Mouse (Mus musculus) ovary, postnatal 10 days (tissue): Measurements from ENCODE around the gene Oxa1l.

ENCODE experiments used
- DNase-seq: peaks from one replicate; pipeline ENCODE4 v3.0.0; 2022; ENCODE audit warnings: low spot score

Gene Oxa1l

DNA sequence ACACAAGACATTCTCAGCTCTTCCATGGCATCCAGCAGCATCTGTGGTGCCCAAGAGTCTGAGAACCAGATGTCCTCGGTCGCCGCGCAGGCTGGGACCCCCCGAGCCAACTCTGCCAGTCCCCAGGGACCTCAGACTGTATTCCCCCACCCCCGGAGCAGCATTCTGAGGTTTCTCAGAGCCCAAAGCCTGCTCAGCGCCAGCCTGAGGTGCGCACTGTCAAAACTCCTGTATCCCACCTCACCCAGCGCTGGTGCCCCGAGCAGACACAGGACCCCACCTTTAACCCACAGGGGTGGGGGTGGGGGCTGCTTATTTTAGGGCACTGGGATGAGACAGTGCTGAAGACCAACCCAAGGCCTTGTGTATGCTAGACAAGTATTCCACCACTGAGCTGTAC is 10.8 kb downstream of the Oxa1l start:
- DNase-seq = no peak

DNA sequence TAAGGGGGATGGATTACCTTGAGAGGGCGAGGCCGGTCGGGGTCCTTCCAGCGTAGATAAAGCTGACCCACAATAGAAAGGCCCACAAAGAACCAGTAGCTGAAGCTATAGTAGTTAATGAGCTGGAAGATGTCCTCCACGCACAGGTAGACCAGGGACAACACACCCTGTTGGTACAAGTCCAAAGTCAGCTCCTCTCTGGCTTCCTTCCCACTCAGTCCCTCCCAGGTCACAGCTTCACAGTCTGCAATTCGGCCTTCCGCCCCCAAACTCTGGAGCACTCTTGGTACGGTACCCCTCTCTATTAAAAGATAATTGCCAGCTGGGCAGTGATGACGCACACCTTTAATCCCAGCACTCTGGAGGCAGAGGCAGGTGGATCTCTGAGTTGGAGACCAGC is 12.3 kb downstream of the Oxa1l start:
- DNase-seq = no peak

DNA sequence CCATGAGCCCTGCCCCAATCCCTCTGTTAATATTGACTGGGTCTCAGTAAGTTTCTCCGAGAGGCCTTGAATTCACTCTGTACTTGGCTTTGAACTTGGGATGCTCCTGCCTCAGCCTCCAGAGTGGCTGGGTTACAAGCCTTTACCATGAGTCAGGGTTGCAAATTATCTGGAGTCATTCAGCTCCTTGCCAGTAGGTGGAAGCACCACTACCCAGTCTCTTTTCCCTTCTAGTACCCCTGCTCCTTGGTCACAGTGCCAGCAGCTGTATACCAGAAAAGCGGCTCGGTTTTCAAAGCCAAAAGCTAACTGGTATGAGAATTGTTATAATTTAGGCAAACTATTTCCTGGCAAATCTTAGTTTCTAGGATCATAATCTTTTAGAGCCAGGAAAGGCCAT is 15.3 kb downstream of the Oxa1l start:
- DNase-seq = no peak

DNA sequence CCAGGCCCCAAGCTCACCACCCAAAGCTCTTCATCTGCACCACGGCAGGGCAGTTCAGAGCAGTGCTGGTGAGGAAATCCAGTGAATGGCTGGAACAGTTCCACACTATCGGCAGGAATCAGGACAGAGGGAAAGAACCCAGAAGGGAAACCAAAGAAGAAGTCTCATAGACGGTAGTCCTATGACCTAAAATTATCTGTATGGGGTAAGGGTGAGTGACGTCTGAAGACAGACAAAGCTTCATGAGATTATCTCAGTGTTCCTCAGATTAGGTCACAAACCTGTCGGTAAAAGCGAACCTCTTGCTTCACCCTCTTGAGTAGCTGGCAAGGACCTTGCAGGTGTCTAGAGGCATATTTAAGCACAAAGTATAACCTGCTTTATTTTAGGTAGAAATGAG is 16.5 kb downstream of the Oxa1l start:
- DNase-seq = no peak

DNA sequence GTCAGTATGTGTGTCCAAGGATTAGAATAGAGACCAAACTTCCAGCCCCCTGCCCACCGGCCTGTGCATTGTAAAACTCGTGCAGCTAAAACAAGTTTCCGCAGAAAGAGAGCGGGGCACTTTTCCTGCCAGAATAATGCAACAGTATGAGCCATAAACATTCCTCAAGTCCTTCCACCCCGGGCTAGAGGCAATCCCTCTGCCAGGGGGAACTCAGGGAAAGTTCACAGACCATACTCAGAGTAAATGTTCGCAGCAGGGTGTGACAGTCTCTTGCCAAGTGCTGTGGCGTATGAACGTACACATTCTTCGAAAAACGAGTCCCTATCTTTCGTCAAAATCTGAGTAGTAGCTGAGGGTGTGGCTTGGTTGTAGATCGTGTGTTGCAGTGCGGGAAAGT is 18.9 kb downstream of the Oxa1l start:
- DNase-seq = no peak

GRCm38 (mm10) chr14:54380616-54381015 is 20.0 kb downstream of the Oxa1l start:
- DNase-seq = no peak

GRCm38 (mm10) chr14:54381816-54382215 is 21.2 kb downstream of the Oxa1l start:
- no peak for DNase-seq

GRCm38 (mm10) chr14:54382641-54383040 is 22.0 kb downstream of the Oxa1l start:
- no peak for DNase-seq

- DNase-seq = no peak
Observed at GRCm38 (mm10) chr14:54383355-54383771, 22.7 kb downstream of the Oxa1l start.

- no peak for DNase-seq
Observed at GRCm38 (mm10) chr14:54384396-54384795, 23.8 kb downstream of the Oxa1l start.

GRCm38 (mm10) chr14:54385968-54386618 is 25.5 kb downstream of the Oxa1l start:
- no peak for DNase-seq

GRCm38 (mm10) chr14:54387546-54387945 is 26.9 kb downstream of the Oxa1l start:
- DNase-seq = no peak

GRCm38 (mm10) chr14:54390843-54391242 is 30.2 kb downstream of the Oxa1l start:
- DNase-seq = no peak

GRCm38 (mm10) chr14:54393794-54394193 is 33.2 kb downstream of the Oxa1l start:
- no peak for DNase-seq

- no peak for DNase-seq
Observed at GRCm38 (mm10) chr14:54394309-54394708, 33.7 kb downstream of the Oxa1l start.

GRCm38 (mm10) chr14:54396685-54397084 is 36.1 kb downstream of the Oxa1l start:
- no peak for DNase-seq

- no peak for DNase-seq
Observed at GRCm38 (mm10) chr14:54397872-54398527, 37.4 kb downstream of the Oxa1l start.

DNA sequence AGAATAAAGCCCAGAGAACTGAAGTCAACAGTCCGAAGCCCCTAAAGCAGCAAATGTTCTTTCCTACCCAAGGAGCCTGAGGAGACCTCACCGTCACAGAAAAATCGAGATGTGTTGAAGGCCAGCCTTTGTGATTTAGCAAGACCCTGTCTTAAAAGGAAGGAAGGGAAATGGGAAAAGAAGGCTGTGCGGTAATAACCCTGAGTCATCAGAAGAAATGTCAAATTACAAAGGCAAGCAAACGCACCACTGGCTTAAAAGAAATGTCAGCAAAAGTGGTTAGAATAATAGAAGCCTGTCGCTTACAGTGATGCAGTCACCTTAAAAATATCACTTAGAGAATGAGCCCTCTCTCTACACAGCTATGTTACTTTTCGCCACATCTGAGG is 37.9 kb downstream of the Oxa1l start:
- no peak for DNase-seq

DNA sequence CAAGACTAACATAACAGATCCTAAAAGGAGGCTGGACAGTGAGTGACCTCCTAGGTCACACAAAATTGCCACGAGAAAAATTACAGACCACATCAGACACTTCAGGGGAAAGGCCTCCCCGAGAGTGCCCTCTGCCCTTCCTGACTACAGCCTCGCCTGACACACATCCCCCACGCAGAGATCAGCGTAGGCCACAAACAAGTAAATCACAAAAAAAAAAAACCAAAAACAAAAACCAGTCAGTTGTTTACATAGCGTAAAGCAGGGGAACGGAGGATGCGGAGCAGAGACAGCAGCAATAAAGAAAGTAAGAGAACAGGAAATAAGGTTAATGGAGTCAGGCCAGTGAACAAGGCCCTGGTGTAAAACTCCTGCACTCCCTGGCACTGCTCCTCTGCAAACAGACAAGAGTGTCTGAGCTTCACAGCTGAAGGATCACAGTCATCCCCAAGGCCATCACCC is 38.3 kb downstream of the Oxa1l start:
- no peak for DNase-seq

GRCm38 (mm10) chr14:54401723-54402122 is 41.1 kb downstream of the Oxa1l start:
- no peak for DNase-seq

DNA sequence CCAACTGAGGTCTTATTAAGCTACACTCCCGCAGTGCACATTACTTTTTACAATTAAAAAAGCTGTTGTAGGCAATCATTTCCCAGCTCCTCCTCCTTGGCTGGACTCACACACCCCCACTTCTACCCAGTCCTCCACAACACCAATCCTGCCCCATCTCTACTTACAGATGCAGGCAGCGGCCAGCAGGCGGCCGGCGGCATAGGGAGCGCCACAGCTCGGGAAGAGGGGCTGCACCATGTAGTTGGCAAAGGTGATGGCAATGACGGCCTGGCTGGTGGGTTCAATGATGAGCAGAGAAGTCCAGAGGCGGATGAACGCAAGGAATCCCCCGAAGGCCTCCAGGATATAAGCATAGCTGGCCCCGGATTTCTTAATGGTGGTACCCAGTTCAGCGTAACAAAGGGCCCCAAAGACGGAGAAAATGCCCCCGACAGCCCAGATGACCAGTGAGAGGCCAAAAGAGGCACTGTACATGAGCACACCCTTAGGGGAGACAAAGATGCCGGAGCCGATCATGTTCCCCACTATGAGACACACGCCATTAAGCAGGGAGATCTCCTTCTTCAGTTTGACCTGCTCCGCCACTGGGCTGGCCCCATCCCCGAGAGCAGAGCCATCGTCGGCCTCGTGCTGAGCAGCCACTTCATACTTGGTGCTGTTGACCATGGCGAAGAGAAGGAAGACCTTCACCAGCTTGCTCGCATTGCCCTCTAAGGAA is 47.9 kb downstream of the Oxa1l start:
- no peak for DNase-seq

- DNase-seq = no peak
Observed at GRCm38 (mm10) chr14:54409057-54409645, 48.5 kb downstream of the Oxa1l start.
